Comparison of ENCODE assay signal across 15 mouse cellular contexts in the genomic region with DNA sequence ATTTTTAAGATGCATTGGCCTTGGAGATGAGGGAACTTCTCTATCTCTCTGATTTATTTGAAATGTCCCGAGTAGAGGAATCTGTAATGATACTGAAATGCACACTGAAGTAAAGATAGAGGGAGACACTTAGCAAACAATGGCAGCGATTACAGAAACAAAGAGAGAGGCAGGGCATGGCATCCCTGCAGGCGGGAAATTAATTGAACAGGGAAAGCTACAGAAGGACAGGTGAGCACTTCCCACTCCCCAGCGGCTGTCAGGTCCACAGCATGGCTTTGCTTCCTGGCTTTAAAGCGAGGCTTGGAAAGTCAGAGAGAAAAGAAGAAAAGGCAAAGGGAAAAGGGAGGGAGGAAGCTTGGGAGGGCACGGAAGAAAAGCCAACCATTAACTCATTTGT.
DNase-seq lines count a peak whose midpoint lies in the region; ATAC-seq and TF ChIP-seq lines count a peak whose summit lies in the region.
"Had no signal": no experiment of that assay in that cellular context is flagged by ENCODE, and none has a peak within 500 bp of the region (broad histone marks: within the 10 kb centered on the region; RNA-seq: fewer than 3 reads in every experiment).

No protein-coding gene starts in this region.

- no peaks in the 10 kb centered on the region for H3K9me3 ChIP-seq in hindbrain, embryonic 12.5 days (replicated peaks)
- peaks cover 14% of the 10 kb centered on the region; the same call in 1 of the 2 replicates for H3K9me3 ChIP-seq in hindbrain, embryonic 10.5 days
- H3K9me3 ChIP-seq in forebrain, embryonic 14.5 days (replicated peaks; ENCODE audit: control insufficient read depth, low read length), result no peaks in the 10 kb centered on the region
- no peaks in the 10 kb centered on the region for H3K9me3 ChIP-seq in midbrain, postnatal 0 days (ENCODE audit: low read length)
- H3K9me3 ChIP-seq: limb, embryonic 15.5 days had no signal

- no peaks in the 10 kb centered on the region for H3K36me3 ChIP-seq in hindbrain, embryonic 12.5 days
- no peaks in the 10 kb centered on the region for H3K36me3 ChIP-seq in hindbrain, embryonic 10.5 days
- no peaks in the 10 kb centered on the region for H3K36me3 ChIP-seq in forebrain, embryonic 14.5 days (ENCODE audit: control insufficient read depth, insufficient read depth, low read length)
- no peaks in the 10 kb centered on the region for H3K36me3 ChIP-seq in midbrain, postnatal 0 days (ENCODE audit: insufficient read depth, low read length)
- H3K36me3 ChIP-seq: heart, embryonic 12.5 days; limb, embryonic 15.5 days had no signal

- no peak overlapping the region for H3K9ac ChIP-seq in hindbrain, embryonic 12.5 days
- no peak overlapping the region for H3K9ac ChIP-seq in forebrain, embryonic 14.5 days (ENCODE audit: low read length)
- H3K9ac ChIP-seq in midbrain, postnatal 0 days (replicated peaks; ENCODE audit: low read length, poor library complexity, severe bottlenecking), result no peak overlapping the region
- H3K9ac ChIP-seq: heart, embryonic 12.5 days; limb, embryonic 15.5 days had no signal

- H3K27me3 ChIP-seq in hindbrain, embryonic 12.5 days, result no peaks in the 10 kb centered on the region
- no peaks in the 10 kb centered on the region for H3K27me3 ChIP-seq in hindbrain, embryonic 10.5 days (ENCODE audit: insufficient read depth, poor library complexity, severe bottlenecking)
- no peaks in the 10 kb centered on the region for H3K27me3 ChIP-seq in forebrain, embryonic 14.5 days (replicated peaks; ENCODE audit: control insufficient read depth, insufficient read depth, low read length)
- H3K27me3 ChIP-seq in midbrain, postnatal 0 days (ENCODE audit: insufficient read depth, low read length), result no peaks in the 10 kb centered on the region
- H3K27me3 ChIP-seq: heart, embryonic 12.5 days; limb, embryonic 15.5 days had no signal

- no peak for ATAC-seq in hindbrain, embryonic 12.5 days (ENCODE audit: low FRiP score)
- peak; percentile 48; the same call in 1 of the 2 replicates for ATAC-seq in forebrain, embryonic 14.5 days
- no peak for ATAC-seq in midbrain, postnatal 0 days (ENCODE audit: low FRiP score)

- no peak overlapping the region for H3K4me3 ChIP-seq in hindbrain, embryonic 12.5 days
- no peak overlapping the region for H3K4me3 ChIP-seq in hindbrain, embryonic 10.5 days
- H3K4me3 ChIP-seq in forebrain, embryonic 14.5 days (ENCODE audit: low read depth, low read length), result no peak overlapping the region
- H3K4me3 ChIP-seq in midbrain, postnatal 0 days (ENCODE audit: low read depth, low read length), result no peak overlapping the region
- H3K4me3 ChIP-seq: heart, embryonic 12.5 days; limb, embryonic 15.5 days had no signal

- 0 out of 2 replicates have a peak overlapping the region, but pooled peaks have one; percentile 30 for H3K27ac ChIP-seq in hindbrain, embryonic 12.5 days
- no peak overlapping the region for H3K27ac ChIP-seq in hindbrain, embryonic 10.5 days
- no peak overlapping the region for H3K27ac ChIP-seq in forebrain, embryonic 14.5 days (ENCODE audit: low read depth, low read length)
- H3K27ac ChIP-seq in midbrain, postnatal 0 days (ENCODE audit: low read depth, low read length), result no peak overlapping the region
- H3K27ac ChIP-seq: limb, embryonic 15.5 days had no signal

- no peak for DNase-seq in hindbrain, embryonic 10.5 days (ENCODE audit: low spot score)
- peak; percentile 67 for DNase-seq in cerebellum, adult 11-12 months
- no peak for DNase-seq in forebrain, embryonic 14.5 days (ENCODE audit: low spot score)
- peak; percentile 45 for DNase-seq in midbrain, postnatal 0 days (ENCODE audit: low spot score)
- no peak for DNase-seq in lung, postnatal 36 days
- no peak for DNase-seq in testis, postnatal 14 days (ENCODE audit: low spot score)
- no peak for DNase-seq in spleen, postnatal 36 days (ENCODE audit: low spot score in 2 of 2)
- DNase-seq: adrenal gland, postnatal 10 days; gastrocnemius, postnatal 10 days; kidney, adult 9 months; lung, adult 2 months; thymus, postnatal 14 days had no signal

- no peaks in the 10 kb centered on the region for H3K4me1 ChIP-seq in hindbrain, embryonic 12.5 days
- no peaks in the 10 kb centered on the region for H3K4me1 ChIP-seq in hindbrain, embryonic 10.5 days (replicated peaks)
- peaks cover 3% of the 10 kb centered on the region; the same call in 1 of the 2 replicates for H3K4me1 ChIP-seq in forebrain, embryonic 14.5 days (ENCODE audit: control insufficient read depth, insufficient read depth, low read length)
- H3K4me1 ChIP-seq in midbrain, postnatal 0 days (ENCODE audit: insufficient read depth, low read length), result no peaks in the 10 kb centered on the region
- H3K4me1 ChIP-seq: heart, embryonic 12.5 days; limb, embryonic 15.5 days had no signal

- 0 out of 2 replicates have a peak overlapping the region, but pooled peaks have one; percentile 6 for H3K4me2 ChIP-seq in hindbrain, embryonic 12.5 days (replicated peaks)
- 0 out of 2 replicates have a peak overlapping the region, but pooled peaks have one; percentile 1 for H3K4me2 ChIP-seq in forebrain, embryonic 14.5 days (ENCODE audit: low read length)
- H3K4me2 ChIP-seq in midbrain, postnatal 0 days (ENCODE audit: low read depth, low read length, poor library complexity, severe bottlenecking), result 0 out of 2 replicates have a peak overlapping the region, but pooled peaks have one; percentile 10
- H3K4me2 ChIP-seq: heart, embryonic 12.5 days; limb, embryonic 15.5 days had no signal

- TF ChIP-seq CTCF in midbrain, postnatal 0 days (IDR thresholded peaks at IDR 0.05), result peak; percentile 49

- 43% methylated on average over 6 of the region's 6 CpGs for WGBS in hindbrain, embryonic 12.5 days
- 54% methylated on average over 6 of the region's 6 CpGs for WGBS in hindbrain, embryonic 10.5 days
- 23% methylated on average over 6 of the region's 6 CpGs for WGBS in forebrain, embryonic 14.5 days
- WGBS in midbrain, postnatal 0 days, result 29% methylated on average over 6 of the region's 6 CpGs

Comparison
In these comparisons a context has a peak if more than half of its experiments do, and no peak if none do; other contexts are left out.
1. DNase-seq: peak in cerebellum, adult 11-12 months (single experiment) and midbrain, postnatal 0 days (single experiment); none in hindbrain, embryonic 10.5 days (single experiment), forebrain, embryonic 14.5 days (single experiment), lung, postnatal 36 days (single experiment), testis, postnatal 14 days (single experiment) and spleen, postnatal 36 days (0 of 2).
2. Peak in every context shown above with its lines, with median percentiles within 50 percentile points of each other: H3K4me2 ChIP-seq.